Comparison of ENCODE assay signal across 16 mouse cellular contexts in genomic region chr4:114905969-114906680, GRCm38 (mm10). TPM values are rescaled to one million over a fixed set of nuclear protein-coding genes. Genes with fewer than 3 reads are reported as not detected.
DNase-seq lines count a peak whose midpoint lies in the region; ATAC-seq lines count a peak whose summit lies in the region.
"Had no signal": no experiment of that assay in that cellular context is flagged by ENCODE, and none has a peak within 500 bp of the region (broad histone marks: within the 10 kb centered on the region; RNA-seq: fewer than 3 reads in every experiment).

No protein-coding gene starts in this region.

- intact Hi-C loops in left cerebral cortex, postnatal 36 days (cut with DNase I), result no loop called here
- intact Hi-C loops in left cerebral cortex, postnatal 14 days (cut with DNase I), result no loop called here

- H3K4me1 ChIP-seq in intestine, embryonic 14.5 days (replicated peaks; ENCODE audit: control insufficient read depth, insufficient read depth, low read length), result no peaks in the 10 kb centered on the region
- peaks cover 26% of the 10 kb centered on the region for H3K4me1 ChIP-seq in intestine, embryonic 15.5 days (replicated peaks)
- H3K4me1 ChIP-seq in embryonic facial prominence, embryonic 10.5 days, result peaks cover 83% of the 10 kb centered on the region
- H3K4me1 ChIP-seq in limb, embryonic 11.5 days (ENCODE audit: control insufficient read depth, insufficient read depth, low read length), result peaks cover 13% of the 10 kb centered on the region

- peak overlapping the region; percentile 40; the same call in 1 of the 2 replicates for H3K4me3 ChIP-seq in intestine, embryonic 14.5 days (ENCODE audit: low read depth, low read length)
- no peak overlapping the region for H3K4me3 ChIP-seq in intestine, embryonic 15.5 days (replicated peaks)
- H3K4me3 ChIP-seq in embryonic facial prominence, embryonic 10.5 days, result peak overlapping the region; percentile 75
- H3K4me3 ChIP-seq in limb, embryonic 11.5 days (ENCODE audit: low read depth, low read length), result no peak overlapping the region
- H3K4me3 ChIP-seq: liver, embryonic 15.5 days had no signal

- no peaks in the 10 kb centered on the region for H3K9me3 ChIP-seq in intestine, embryonic 14.5 days (ENCODE audit: control insufficient read depth, low read length)
- no peaks in the 10 kb centered on the region for H3K9me3 ChIP-seq in intestine, embryonic 15.5 days
- H3K9me3 ChIP-seq in embryonic facial prominence, embryonic 10.5 days, result no peaks in the 10 kb centered on the region
- no peaks in the 10 kb centered on the region for H3K9me3 ChIP-seq in limb, embryonic 11.5 days (ENCODE audit: control insufficient read depth, low read length)
- H3K9me3 ChIP-seq: liver, embryonic 15.5 days; neural tube, embryonic 12.5 days had no signal

- H3K27me3 ChIP-seq in intestine, embryonic 14.5 days (replicated peaks; ENCODE audit: control insufficient read depth, insufficient read depth, low read length), result peaks cover 99% of the 10 kb centered on the region
- H3K27me3 ChIP-seq in intestine, embryonic 15.5 days (replicated peaks), result peaks cover 97% of the 10 kb centered on the region
- peaks cover 100% of the 10 kb centered on the region for H3K27me3 ChIP-seq in embryonic facial prominence, embryonic 10.5 days (replicated peaks; ENCODE audit: low read depth, poor library complexity, severe bottlenecking)
- H3K27me3 ChIP-seq in limb, embryonic 11.5 days (ENCODE audit: control insufficient read depth, insufficient read depth, low read length), result peaks cover 97% of the 10 kb centered on the region

- DNase-seq in intestine, embryonic 14.5 days (ENCODE audit: low spot score), result no peak
- DNase-seq in ES-CJ7 (ENCODE audit: low read depth, low spot score), result peak; percentile 46
- DNase-seq in embryonic facial prominence, embryonic 10.5 days (ENCODE audit: low spot score), result peak; percentile 37
- peak; percentile 49 for DNase-seq in limb, embryonic 11.5 days (ENCODE audit: low spot score)
- DNase-seq in left cerebral cortex, postnatal 36 days (ENCODE audit: low spot score in 2 of 2), result no peak
- DNase-seq in left cerebral cortex, postnatal 14 days (ENCODE audit: low spot score in 2 of 2), result no peak
- no peak for DNase-seq in retina, embryonic 14.5 days (ENCODE audit: low spot score)
- DNase-seq: cerebellum, adult 9-10 months; layer of hippocampus, postnatal 36 days; lung, postnatal 4 days had no signal

- no peak overlapping the region for H3K27ac ChIP-seq in intestine, embryonic 14.5 days (ENCODE audit: low read depth)
- H3K27ac ChIP-seq in intestine, embryonic 15.5 days, result no peak overlapping the region
- H3K27ac ChIP-seq in embryonic facial prominence, embryonic 10.5 days (replicated peaks), result peak overlapping the region; percentile 92
- no peak overlapping the region for H3K27ac ChIP-seq in limb, embryonic 11.5 days (replicated peaks; ENCODE audit: low read depth, low read length)
- H3K27ac ChIP-seq: liver, embryonic 15.5 days; neural tube, embryonic 12.5 days had no signal

- H3K9ac ChIP-seq in intestine, embryonic 14.5 days (ENCODE audit: low read length), result no peak overlapping the region
- no peak overlapping the region for H3K9ac ChIP-seq in intestine, embryonic 15.5 days
- no peak overlapping the region for H3K9ac ChIP-seq in limb, embryonic 11.5 days (ENCODE audit: low read length)
- H3K9ac ChIP-seq: liver, embryonic 15.5 days; neural tube, embryonic 12.5 days had no signal

- no peak overlapping the region for H3K4me2 ChIP-seq in intestine, embryonic 14.5 days (ENCODE audit: low read length)
- H3K4me2 ChIP-seq in intestine, embryonic 15.5 days (replicated peaks), result no peak overlapping the region
- no peak overlapping the region for H3K4me2 ChIP-seq in limb, embryonic 11.5 days (ENCODE audit: low read depth, severe bottlenecking)
- H3K4me2 ChIP-seq: liver, embryonic 15.5 days had no signal

- H3K36me3 ChIP-seq in intestine, embryonic 14.5 days (ENCODE audit: control insufficient read depth, insufficient read depth, low read length), result no peaks in the 10 kb centered on the region
- H3K36me3 ChIP-seq in intestine, embryonic 15.5 days, result no peaks in the 10 kb centered on the region
- H3K36me3 ChIP-seq in embryonic facial prominence, embryonic 10.5 days (replicated peaks), result no peaks in the 10 kb centered on the region; the same call in 1 of the 2 replicates
- no peaks in the 10 kb centered on the region for H3K36me3 ChIP-seq in limb, embryonic 11.5 days (ENCODE audit: control insufficient read depth, insufficient read depth, low read length)
- H3K36me3 ChIP-seq: liver, embryonic 15.5 days; neural tube, embryonic 12.5 days had no signal

- 17% methylated on average over 10 of the region's 10 CpGs for WGBS in intestine, embryonic 14.5 days
- WGBS in intestine, embryonic 15.5 days, result 21% methylated on average over 10 of the region's 10 CpGs
- WGBS in embryonic facial prominence, embryonic 10.5 days, result 6% methylated on average over 10 of the region's 10 CpGs
- 5% methylated on average over 10 of the region's 10 CpGs for WGBS in limb, embryonic 11.5 days

- no peak for ATAC-seq in intestine, embryonic 14.5 days (replicated peaks; ENCODE audit: low FRiP score, low TSS enrichment, low read depth)
- ATAC-seq in intestine, embryonic 15.5 days, result no peak
- no peak for ATAC-seq in limb, embryonic 11.5 days (ENCODE audit: insufficient number of reproducible peaks, low FRiP score, low TSS enrichment, low read depth)

RNA-seq across cellular contexts. Expression of gene Foxd2, which starts 2.5 kb away (rescaled TPM):
- 0.14 and 0.28 TPM in 2 replicates for polyA plus RNA-seq in intestine, embryonic 14.5 days (2014; fragmentation: Nextera tagmentation; extraction: Ambion mirVana)
- 0.64 and 0.88 TPM in 2 replicates for polyA plus RNA-seq in intestine, embryonic 15.5 days (2015; fragmentation: Nextera tagmentation; extraction: Ambion mirVana)
- polyA plus RNA-seq in embryonic facial prominence, embryonic 10.5 days (2016; fragmentation: Nextera tagmentation; extraction: Ambion mirVana), result 4.6 and 4.8 TPM in 2 replicates
- polyA plus RNA-seq in limb, embryonic 11.5 days (2014; fragmentation: Nextera tagmentation; extraction: Ambion mirVana), result 0.20 and 0.67 TPM in 2 replicates
- total RNA-seq in left cerebral cortex, postnatal 36 days (2021), result under 1 TPM; 0.27 to 0.39 TPM
- under 1 TPM; 0.30 to 0.48 TPM for total RNA-seq in left cerebral cortex, postnatal 14 days (2021)
- polyA plus RNA-seq: liver, embryonic 15.5 days had no signal

RNA-seq across cellular contexts. Expression of gene Foxe3, which starts 19.7 kb away (rescaled TPM):
- not detected in 2 replicates for polyA plus RNA-seq in intestine, embryonic 14.5 days (2014; fragmentation: Nextera tagmentation; extraction: Ambion mirVana)
- polyA plus RNA-seq in intestine, embryonic 15.5 days (2015; fragmentation: Nextera tagmentation; extraction: Ambion mirVana), result not detected in 2 replicates
- 1.0 and 1.5 TPM in 2 replicates for polyA plus RNA-seq in embryonic facial prominence, embryonic 10.5 days (2016; fragmentation: Nextera tagmentation; extraction: Ambion mirVana)
- polyA plus RNA-seq in limb, embryonic 11.5 days (2014; fragmentation: Nextera tagmentation; extraction: Ambion mirVana), result not detected in 2 replicates
- total RNA-seq in left cerebral cortex, postnatal 36 days (2021), result not detected
- total RNA-seq in left cerebral cortex, postnatal 14 days (2021), result not detected
- total RNA-seq: adrenal gland, adult 18-20 months; granulocyte monocyte progenitor cell, adult 5-6 weeks; layer of hippocampus, postnatal 36 days had no signal
- polyA plus RNA-seq: heart, postnatal 0 days; liver, embryonic 15.5 days; neural tube, embryonic 12.5 days had no signal

Comparison
In these comparisons a context has a peak if more than half of its experiments do, and no peak if none do; other contexts are left out.
1. H3K4me3 ChIP-seq: peak in intestine, embryonic 14.5 days (single experiment) and embryonic facial prominence, embryonic 10.5 days (single experiment); none in intestine, embryonic 15.5 days (single experiment) and limb, embryonic 11.5 days (single experiment).
2. DNase-seq: peak in ES-CJ7 (single experiment), embryonic facial prominence, embryonic 10.5 days (single experiment) and limb, embryonic 11.5 days (single experiment); none in intestine, embryonic 14.5 days (single experiment), left cerebral cortex, postnatal 36 days (0 of 2), left cerebral cortex, postnatal 14 days (0 of 2) and retina, embryonic 14.5 days (single experiment).